Mouse (Mus musculus) heart, embryonic 10.5 days (tissue): ENCODE measurements around the gene Sh2b3. TPM values are rescaled to one million over a fixed set of nuclear protein-coding genes. Genes with fewer than 3 reads are reported as not detected.
A peak's percentile ranks its signal among the peaks of the same experiment; 100 is the strongest.

ENCODE experiments used
- DNase-seq: peaks from one replicate; pipeline ENCODE4 v3.0.0-alpha.2; 2017; ENCODE audit warnings: low spot score
- H3K27ac ChIP-seq: fragments of 300-500 bp; sonication (generic); 2 replicates; pipeline ENCODE4 v1.5.1; 2016; ENCODE audit warnings: mild to moderate bottlenecking
- H3K27me3 ChIP-seq: fragments of 300-500 bp; sonication (generic); 2 replicates; pipeline ENCODE4 v1.6.1; 2016; ENCODE audit warnings: mild to moderate bottlenecking; ENCODE audit not compliant: poor library complexity, insufficient read depth, severe bottlenecking
- H3K36me3 ChIP-seq: fragments of 300-500 bp; sonication (generic); 2 replicates; pipeline ENCODE4 v1.6.1; 2016; ENCODE audit warnings: mild to moderate bottlenecking, moderate library complexity
- H3K4me1 ChIP-seq: fragments of 300-500 bp; sonication (generic); 2 replicates; pipeline ENCODE4 v1.6.1; 2016; ENCODE audit warnings: mild to moderate bottlenecking
- H3K4me3 ChIP-seq: fragments of 300-500 bp; sonication (generic); 2 replicates; pipeline ENCODE4 v1.5.1; 2016; ENCODE audit warnings: mild to moderate bottlenecking, moderate library complexity
- H3K9me3 ChIP-seq: fragments of 300-500 bp; sonication (generic); 2 replicates; pipeline ENCODE4 v1.6.1; 2016; ENCODE audit warnings: mild to moderate bottlenecking, moderate library complexity
- WGBS: fragments of 180-500 bp; shearing (Covaris S2); methylation state at CpG from one replicate; pipeline ENCODE4 v1.1.7; 2016; 5-methylcytosine and 5-hydroxymethylcytosine counted together
- polyA plus RNA-seq: library from polyadenylated mRNA; unstranded; fragments of >200 nt; fragmentation: Nextera tagmentation; extraction: Ambion mirVana; gene quantifications from 2 replicates; pipeline ENCODE4 v1.2.1, GENCODE M21; 2016

Sh2b3 gene
- polyA plus RNA-seq = 15.3 and 18.2 TPM in 2 replicates

DNA sequence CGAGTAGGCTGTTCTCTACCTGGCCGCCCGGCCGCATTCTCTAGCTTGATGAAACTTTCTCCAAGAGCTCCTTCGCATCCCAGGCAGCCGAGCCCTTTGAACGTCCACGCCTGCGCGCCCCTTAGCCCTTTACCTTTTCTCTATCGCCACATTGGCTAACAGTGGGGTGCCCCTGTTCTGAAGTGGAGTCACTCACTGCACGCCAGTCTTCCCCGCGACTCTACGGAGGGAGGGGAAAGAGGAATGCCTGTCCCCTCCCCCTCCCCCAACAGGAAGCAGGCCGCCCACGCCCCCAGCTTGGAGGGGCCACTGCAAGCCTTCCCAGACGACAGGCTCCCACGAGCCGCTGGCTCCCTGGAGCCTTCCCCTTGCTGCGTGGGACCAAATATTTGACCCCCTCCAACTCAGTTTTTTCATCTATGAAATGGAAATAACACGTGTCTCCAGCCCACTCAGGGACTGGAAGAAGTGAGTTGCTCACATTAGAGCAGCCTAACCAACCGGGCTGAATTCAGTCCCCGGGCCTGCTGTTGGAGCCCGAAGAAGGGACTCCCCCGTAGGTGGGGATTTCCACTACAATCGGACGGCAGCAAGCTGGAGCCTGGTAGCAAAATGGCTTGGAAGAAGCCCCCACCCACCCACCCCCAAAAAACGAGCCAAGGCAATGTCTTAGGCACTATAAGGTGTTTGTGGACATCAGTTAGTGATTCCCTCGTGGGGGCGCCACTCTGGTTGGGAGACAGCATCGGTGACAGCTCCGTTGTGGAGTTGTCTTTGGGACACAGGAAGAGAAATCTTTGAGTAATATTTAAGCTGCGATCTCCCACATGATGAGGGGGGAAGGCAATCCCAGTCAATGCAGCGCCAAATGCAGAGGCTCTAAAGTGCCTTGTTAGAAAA lies at the start of gene Sh2b3:
Sh2b3 (minus strand) TSS at position 206 of the 900 bp plus-strand sequence.
- Histone ChIP-seq H3K36me3 (0 out of 2 replicates have a peak, but pooled peaks cover 6% of the 10 kb centered on the region), H3K9me3 (no peaks in the 10 kb centered on the region), H3K27me3 (peaks cover 18% of the 10 kb centered on the region), H3K27ac (peak within 1 kb of the TSS; percentile 94), H3K4me3 (peak within 1 kb of the TSS; percentile 91), H3K4me1 (peaks cover 69% of the 10 kb centered on the region)
- under 1% methylated on average over 35 of the region's 35 CpGs for WGBS
- DNase-seq = no peak

DNA sequence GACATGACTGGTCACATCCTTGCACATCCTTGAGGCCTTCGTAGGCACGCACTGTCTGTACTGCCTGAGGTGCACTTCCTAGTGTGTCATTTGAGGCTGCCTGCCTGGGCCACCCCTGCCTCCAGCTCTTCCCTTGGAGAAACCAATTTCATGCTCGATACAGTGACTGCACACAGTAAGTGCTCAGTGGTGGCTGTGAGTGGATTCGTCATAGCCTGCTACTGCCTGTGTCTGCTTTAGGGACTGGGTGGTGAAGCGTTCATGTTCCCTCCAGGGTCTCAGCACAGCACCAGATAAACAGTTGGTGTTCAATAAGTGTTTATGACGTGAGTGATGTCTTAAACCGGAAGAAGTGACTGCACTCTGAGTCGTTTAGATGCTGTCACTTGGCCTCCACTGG lies 45.9 kb upstream of the Sh2b3 start:
- no peak for DNase-seq
- Histone ChIP-seq H3K4me1 (peaks cover 13% of the 10 kb centered on the region), H3K27me3 (peaks cover 14% of the 10 kb centered on the region; the same call in 1 of the 2 replicates), H3K9me3 (peaks cover 7% of the 10 kb centered on the region), H3K36me3 (peaks cover 19% of the 10 kb centered on the region; the same call in 1 of the 2 replicates), H3K27ac (no peak overlapping the region), H3K4me3 (no peak overlapping the region)
- WGBS = 74% methylated on average over 8 of the region's 8 CpGs

DNA sequence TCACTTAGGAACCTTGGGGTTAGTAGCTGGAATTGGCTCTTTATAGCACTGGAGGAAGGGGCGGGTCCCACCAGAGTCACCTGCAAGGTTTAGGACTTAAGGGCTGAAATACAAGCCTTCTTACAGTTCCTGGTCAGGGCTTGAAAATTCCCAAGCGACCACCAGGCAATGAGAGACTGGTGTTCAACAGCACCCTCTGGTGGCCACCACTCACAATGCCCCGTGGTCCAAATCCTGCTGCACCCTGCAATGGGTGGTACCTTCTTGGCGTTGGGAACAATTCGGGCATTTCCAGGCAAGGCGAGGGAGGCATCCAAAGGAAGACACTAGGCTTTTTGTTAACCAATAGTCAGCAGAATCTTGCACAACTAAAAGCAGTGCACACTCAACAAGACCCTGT lies 41.8 kb upstream of the Sh2b3 start:
- Histone ChIP-seq H3K36me3 (peaks cover 26% of the 10 kb centered on the region), H3K4me3 (no peak overlapping the region), H3K27ac (no peak overlapping the region), H3K27me3 (peaks cover 17% of the 10 kb centered on the region; the same call in 1 of the 2 replicates), H3K4me1 (peaks cover 13% of the 10 kb centered on the region), H3K9me3 (no peaks in the 10 kb centered on the region)
- 40% methylated on average over 6 of the region's 6 CpGs for WGBS
- no peak for DNase-seq

DNA sequence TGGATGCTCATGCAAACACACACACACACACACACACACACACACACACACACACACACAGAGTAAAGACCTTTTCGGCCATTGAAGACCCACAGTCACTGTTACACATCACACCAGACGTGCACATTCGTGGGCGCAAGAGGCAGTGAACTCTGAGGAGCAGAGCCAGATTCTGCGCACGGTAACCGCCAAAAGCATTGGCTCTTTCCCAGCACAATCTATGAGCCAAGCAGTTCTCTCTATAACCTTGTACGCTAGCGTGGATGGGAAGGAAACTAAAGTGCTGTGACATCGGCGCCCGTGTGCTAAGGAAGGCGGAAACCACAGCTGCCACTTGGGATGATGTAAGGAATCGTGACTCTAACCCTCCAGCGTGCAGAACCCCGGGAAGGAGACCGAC lies 41.3 kb upstream of the Sh2b3 start:
- Histone ChIP-seq H3K9me3 (no peaks in the 10 kb centered on the region), H3K4me1 (peaks cover 10% of the 10 kb centered on the region), H3K4me3 (no peak overlapping the region), H3K36me3 (peaks cover 26% of the 10 kb centered on the region), H3K27me3 (peaks cover 22% of the 10 kb centered on the region; the same call in 1 of the 2 replicates), H3K27ac (no peak overlapping the region)
- DNase-seq = no peak
- WGBS = 85% methylated on average over 17 of the region's 17 CpGs

DNA sequence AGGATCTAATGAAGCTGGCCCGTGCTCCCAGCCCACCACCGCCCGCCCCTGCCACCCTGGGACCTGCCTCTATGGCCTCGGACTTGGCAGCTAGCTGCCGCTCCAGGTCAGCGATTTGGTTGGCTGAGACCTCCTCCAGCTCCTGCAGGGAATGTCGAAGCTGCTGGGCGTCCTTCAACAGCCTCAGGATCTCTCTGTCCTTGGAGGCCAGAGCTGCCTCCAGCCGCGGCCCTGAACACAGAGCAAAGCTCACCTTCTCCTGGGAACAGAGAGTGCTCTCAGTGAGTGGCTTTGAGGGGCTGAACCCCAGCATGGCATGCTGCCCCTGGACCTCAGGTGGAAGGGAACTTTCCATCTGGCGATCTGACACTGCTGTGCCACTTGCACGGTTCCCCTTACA lies 39.5 kb upstream of the Sh2b3 start:
- Histone ChIP-seq H3K27me3 (peaks cover 34% of the 10 kb centered on the region), H3K4me1 (0 out of 2 replicates have a peak, but pooled peaks cover under 1% of the 10 kb centered on the region), H3K4me3 (no peak overlapping the region), H3K9me3 (no peaks in the 10 kb centered on the region), H3K36me3 (peaks cover 29% of the 10 kb centered on the region), H3K27ac (no peak overlapping the region)
- DNase-seq = no peak
- WGBS = 75% methylated on average over 12 of the region's 12 CpGs

DNA sequence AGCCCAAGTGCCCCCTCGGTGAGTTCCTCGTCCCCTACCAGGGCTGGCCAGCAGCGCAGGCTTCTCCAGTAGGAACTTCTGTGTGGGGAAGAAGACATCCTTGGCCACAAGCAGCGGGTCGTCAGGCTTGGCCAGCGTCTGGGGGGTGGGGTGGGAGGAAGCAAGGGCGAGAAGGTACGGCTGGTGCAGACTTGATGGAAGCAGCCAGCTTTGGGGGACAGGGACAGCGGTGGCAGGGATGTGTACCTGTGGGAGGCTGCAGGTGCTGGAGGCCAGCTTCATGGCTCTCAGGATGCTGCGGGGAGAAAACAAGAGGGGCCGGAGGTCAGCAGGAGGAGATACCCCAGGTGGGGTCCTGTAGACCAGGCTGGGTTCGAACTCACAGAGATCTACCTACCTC lies 37.6 kb upstream of the Sh2b3 start:
- DNase-seq = no peak
- no peaks in the 10 kb centered on the region for H3K9me3 ChIP-seq
- no peaks in the 10 kb centered on the region for H3K4me1 ChIP-seq
- no peak overlapping the region for H3K4me3 ChIP-seq
- H3K27me3 ChIP-seq = peaks cover 32% of the 10 kb centered on the region
- H3K27ac ChIP-seq = no peak overlapping the region; the same call in 1 of the 2 replicates
- H3K36me3 ChIP-seq = peaks cover 29% of the 10 kb centered on the region
- 86% methylated on average over 12 of the region's 12 CpGs for WGBS

DNA sequence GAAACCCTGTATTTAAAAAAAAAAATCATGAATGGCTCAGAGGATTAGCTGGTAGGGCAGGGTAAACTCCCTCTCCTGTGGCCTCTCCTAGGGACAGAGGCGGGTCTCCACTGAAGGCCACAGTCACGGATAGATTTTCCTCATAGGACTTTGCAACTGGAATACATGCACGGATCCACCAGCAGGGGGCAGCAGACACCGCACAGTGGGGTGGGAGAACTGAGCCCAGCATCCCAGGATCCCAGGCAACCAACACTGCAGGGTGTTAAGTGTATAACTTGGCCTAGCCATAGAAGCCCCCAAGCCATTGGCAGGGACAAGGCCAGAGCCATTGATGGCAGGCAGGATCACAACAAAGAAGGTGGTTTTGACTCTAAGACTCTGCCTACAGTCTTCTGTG lies 34.7 kb upstream of the Sh2b3 start:
- H3K4me1 ChIP-seq = no peaks in the 10 kb centered on the region
- peaks cover 39% of the 10 kb centered on the region for H3K27me3 ChIP-seq
- no peaks in the 10 kb centered on the region for H3K9me3 ChIP-seq
- no peak overlapping the region for H3K27ac ChIP-seq
- 18% methylated on average over 4 of the region's 4 CpGs for WGBS
- H3K4me3 ChIP-seq = no peak overlapping the region
- peaks cover 46% of the 10 kb centered on the region for H3K36me3 ChIP-seq
- peak; percentile 89 for DNase-seq

DNA sequence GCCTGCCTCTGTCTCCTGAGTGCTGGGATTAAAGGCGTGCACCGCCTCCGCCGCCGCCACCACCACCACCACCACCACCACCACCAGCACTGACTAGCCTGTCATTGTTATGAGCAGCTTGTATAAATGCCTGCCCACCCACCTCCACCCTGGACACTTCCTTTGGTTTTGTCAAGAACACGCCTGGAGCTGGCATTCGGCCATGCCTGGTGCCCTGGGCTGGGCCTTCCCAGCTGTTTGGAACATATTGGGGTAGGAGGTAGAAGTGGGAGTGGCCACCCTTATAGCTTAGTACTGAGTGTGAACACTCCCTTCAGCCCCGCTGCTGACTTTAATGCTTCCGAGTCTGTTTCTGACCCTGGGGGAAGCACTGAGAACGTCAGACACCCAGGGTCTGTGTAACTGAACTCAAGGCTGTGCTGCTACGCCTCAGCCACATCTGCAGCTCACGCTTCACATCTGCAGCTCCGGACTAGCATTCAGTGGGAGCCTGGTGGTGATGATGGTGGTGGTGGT lies 34.1 kb upstream of the Sh2b3 start:
- H3K36me3 ChIP-seq = peaks cover 45% of the 10 kb centered on the region
- 86% methylated on average over 13 of the region's 13 CpGs for WGBS
- H3K27me3 ChIP-seq = peaks cover 43% of the 10 kb centered on the region
- no peaks in the 10 kb centered on the region for H3K9me3 ChIP-seq
- no peak overlapping the region for H3K4me3 ChIP-seq
- no peak overlapping the region for H3K27ac ChIP-seq
- no peaks in the 10 kb centered on the region for H3K4me1 ChIP-seq
- no peak for DNase-seq

DNA sequence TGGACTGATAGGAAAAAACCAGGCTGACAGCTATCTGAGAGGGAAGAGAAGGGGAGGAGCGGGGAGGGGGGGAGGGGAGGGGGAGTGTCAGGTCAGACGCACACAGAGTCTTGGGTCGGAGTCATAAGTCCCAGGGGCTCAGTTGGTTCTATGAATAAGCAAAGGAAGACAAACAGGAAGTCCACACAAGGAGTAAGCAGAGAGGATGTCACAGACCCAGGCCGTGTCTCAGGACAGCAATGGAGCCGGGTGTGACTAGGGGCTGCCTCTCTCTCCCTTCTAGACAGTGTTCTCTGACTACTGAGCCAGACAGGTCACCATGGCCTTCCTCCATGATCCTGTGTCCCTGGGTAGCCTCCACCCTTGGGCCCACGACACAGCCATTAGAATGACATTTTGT lies 33.4 kb upstream of the Sh2b3 start:
- 60% methylated on average over 6 of the region's 6 CpGs for WGBS
- no peak overlapping the region for H3K4me3 ChIP-seq
- DNase-seq = no peak
- peaks cover 37% of the 10 kb centered on the region for H3K36me3 ChIP-seq
- H3K4me1 ChIP-seq = no peaks in the 10 kb centered on the region
- H3K27me3 ChIP-seq = peaks cover 43% of the 10 kb centered on the region
- no peaks in the 10 kb centered on the region for H3K9me3 ChIP-seq
- no peak overlapping the region for H3K27ac ChIP-seq

DNA sequence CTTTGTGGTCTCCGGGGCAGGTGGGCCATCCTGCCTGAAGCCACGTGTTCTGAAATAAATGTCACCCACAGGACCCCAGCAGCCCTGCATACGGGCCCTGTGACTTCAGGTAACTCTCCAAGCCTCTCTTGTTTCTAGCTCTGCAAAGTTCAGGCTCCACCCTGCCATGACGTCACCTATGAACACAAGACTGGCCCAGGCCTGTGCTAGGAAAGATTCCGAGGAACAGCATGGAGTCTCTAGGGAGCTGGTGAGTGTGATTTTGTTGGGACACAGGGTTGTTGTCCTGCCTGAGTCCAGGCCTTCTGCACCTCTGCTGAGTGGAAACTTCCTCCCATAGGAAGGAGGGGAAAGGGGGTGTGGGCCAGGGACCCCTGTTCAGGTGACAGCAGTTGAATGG lies 30.5 kb upstream of the Sh2b3 start:
- 72% methylated on average over 5 of the region's 5 CpGs for WGBS
- no peak overlapping the region for H3K4me3 ChIP-seq
- DNase-seq = no peak
- peaks cover 8% of the 10 kb centered on the region for H3K4me1 ChIP-seq
- peaks cover 30% of the 10 kb centered on the region for H3K36me3 ChIP-seq
- H3K27me3 ChIP-seq = peaks cover 21% of the 10 kb centered on the region
- no peak overlapping the region for H3K27ac ChIP-seq
- H3K9me3 ChIP-seq = no peaks in the 10 kb centered on the region

DNA sequence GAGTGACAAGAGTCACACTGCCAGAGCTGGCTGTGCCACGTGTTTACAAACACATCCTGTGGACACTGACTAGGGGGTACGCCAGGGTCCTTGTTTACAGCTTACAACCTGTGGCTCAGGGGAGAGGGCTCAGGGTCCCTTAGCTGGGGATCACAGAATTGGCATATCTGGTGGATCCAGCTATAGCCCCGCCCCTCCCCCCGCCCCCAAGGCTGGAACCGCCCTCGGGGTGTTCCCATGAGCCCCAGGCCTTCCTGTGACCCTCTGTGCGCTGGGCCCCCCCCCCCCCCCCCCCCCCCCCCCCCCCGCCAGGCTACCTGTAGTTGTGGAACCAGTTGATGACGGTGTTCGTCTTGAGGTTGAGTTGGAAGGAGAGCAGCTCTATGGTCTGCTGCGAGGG lies 26.9 kb upstream of the Sh2b3 start:
- H3K4me1 ChIP-seq = peaks cover 8% of the 10 kb centered on the region
- 8% methylated on average over 7 of the region's 11 CpGs for WGBS
- no peak for DNase-seq
- peaks cover 36% of the 10 kb centered on the region for H3K36me3 ChIP-seq
- H3K27me3 ChIP-seq = peaks cover 16% of the 10 kb centered on the region
- peak overlapping the region; percentile 70; the same call in 1 of the 2 replicates for H3K27ac ChIP-seq
- H3K4me3 ChIP-seq = peak overlapping the region; percentile 43
- H3K9me3 ChIP-seq = peaks cover 8% of the 10 kb centered on the region

DNA sequence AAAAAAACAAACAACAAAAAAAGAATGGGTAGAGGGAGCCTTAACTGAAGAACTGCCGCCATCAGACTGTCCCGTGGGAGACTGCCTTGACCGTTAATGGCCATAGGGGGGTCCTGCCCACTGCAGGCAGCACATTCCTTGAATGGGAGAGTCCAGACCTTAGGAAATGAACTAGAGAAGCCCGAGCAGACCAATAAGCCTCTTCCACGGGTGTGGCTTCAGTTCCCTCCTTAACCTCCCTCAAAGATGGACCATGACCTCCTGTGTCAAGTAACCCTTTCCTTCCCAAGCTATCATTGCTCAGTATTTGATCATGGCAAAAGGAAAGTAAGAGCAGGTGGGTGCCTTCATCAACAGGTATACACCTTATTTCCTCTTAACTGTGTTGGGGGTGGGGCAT lies 24.5 kb upstream of the Sh2b3 start:
- 0 out of 2 replicates have a peak, but pooled peaks cover 3% of the 10 kb centered on the region for H3K27me3 ChIP-seq
- no peak overlapping the region for H3K4me3 ChIP-seq

DNA sequence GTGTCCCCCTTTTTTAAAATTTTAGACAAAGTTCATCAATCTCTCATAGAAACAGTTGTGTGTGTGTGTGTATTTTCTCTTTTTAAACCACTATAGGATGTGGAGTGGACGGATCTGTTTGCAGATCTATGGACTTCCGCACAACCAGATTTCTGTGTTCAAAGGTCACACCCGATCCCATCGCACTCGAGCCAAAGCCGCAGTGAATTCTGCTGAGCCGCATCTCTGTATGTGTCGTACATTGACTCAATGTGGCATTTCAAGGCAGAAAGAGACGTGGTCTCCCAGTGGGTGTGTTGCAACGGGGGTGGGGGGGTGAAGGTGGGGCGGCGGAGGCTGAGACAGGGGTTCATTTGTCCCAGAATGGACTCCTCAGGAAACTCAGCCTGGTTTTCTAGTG lies 21.0 kb upstream of the Sh2b3 start:
- no peak overlapping the region for H3K27ac ChIP-seq
- H3K27me3 ChIP-seq = no peaks in the 10 kb centered on the region
- DNase-seq = no peak
- H3K4me3 ChIP-seq = no peak overlapping the region
- peaks cover 14% of the 10 kb centered on the region for H3K4me1 ChIP-seq
- 87% methylated on average over 12 of the region's 12 CpGs for WGBS
- peaks cover 8% of the 10 kb centered on the region for H3K9me3 ChIP-seq
- peaks cover 57% of the 10 kb centered on the region for H3K36me3 ChIP-seq

More for the DNA sequence above, 24.5 kb upstream of the Sh2b3 start:
- DNase-seq = no peak
- H3K4me1 ChIP-seq = peaks cover 8% of the 10 kb centered on the region
- no peak overlapping the region for H3K27ac ChIP-seq
- WGBS = 52% methylated on average over 5 of the region's 5 CpGs
- H3K9me3 ChIP-seq = peaks cover 8% of the 10 kb centered on the region
- peaks cover 33% of the 10 kb centered on the region for H3K36me3 ChIP-seq
